Mouse (Mus musculus) mesoderm, embryonic 11.5 days (tissue): Measurements from ENCODE around the gene Dnajb6.
A peak's percentile ranks its signal among the peaks of the same experiment; 100 is the strongest.
"Not testable (repeated sequence)": the region's sequence is repeated elsewhere in the genome, so short reads cannot be mapped to it uniquely, and the experiment has no call there.

Experiments
- DNase-seq: peaks from one replicate; pipeline ENCODE4 v3.0.0-alpha.2; 2012; ENCODE audit warnings: low read depth, low spot score

The Dnajb6 gene

DNA sequence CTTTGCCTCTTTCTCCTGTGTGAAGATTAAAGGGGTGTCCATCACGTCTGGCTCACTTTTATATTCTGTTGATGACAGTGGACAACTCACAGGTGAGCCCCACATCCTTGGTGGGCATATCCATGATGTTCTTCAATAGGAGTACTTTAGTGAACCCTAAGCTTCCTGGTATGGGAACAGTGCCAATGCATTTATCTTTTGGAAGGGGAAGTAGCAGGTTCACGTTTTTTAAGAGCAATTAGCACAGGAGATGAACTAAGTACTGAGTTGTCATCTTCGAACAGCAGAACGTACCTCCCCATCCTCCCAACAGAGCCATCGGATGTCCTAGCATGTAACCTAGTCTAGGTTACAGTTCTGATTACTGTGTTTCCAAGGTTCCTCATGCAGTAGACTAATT, 23.8 kb downstream of the Dnajb6 start:
- no peak for DNase-seq

DNA sequence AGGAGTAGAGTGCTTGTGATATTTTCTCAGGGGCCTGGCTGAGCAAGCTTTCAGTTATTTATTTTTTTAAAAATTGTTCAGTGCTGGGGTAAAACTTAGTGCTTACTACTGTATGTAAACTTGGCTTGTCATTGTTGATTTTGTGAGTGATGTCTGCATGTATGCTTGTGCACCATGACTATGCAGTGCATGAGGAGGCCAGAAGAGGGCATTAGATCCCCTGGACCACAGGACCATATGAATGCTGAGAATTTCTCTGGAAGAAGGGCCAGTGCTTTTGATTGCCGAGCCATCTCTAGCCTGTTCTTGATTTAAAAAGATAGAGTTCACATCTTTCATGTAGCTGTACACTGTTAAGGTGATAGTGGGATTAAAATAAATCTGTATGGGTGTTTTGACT, 35.4 kb downstream of the Dnajb6 start:
- DNase-seq: peak; percentile 15

DNA sequence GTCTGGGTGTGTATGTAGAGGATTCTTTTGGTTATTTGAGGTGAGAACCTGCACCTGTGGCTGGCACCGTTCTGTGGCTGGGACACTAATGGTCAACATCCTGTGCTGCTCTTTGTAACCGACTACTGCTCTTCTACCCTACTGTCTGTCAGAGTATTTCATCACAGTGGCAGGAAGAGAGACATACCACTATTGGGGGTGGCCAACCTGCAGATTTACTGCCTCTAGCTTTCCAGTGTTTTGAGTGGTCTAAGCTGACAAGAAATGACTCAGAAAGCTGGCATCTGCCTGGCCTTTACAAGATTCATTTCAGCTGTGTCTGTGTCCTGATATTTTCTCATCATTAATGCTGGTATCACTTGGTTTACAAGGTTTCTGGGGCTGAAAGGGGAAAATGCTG, 36.5 kb downstream of the Dnajb6 start:
- DNase-seq: no peak

DNA sequence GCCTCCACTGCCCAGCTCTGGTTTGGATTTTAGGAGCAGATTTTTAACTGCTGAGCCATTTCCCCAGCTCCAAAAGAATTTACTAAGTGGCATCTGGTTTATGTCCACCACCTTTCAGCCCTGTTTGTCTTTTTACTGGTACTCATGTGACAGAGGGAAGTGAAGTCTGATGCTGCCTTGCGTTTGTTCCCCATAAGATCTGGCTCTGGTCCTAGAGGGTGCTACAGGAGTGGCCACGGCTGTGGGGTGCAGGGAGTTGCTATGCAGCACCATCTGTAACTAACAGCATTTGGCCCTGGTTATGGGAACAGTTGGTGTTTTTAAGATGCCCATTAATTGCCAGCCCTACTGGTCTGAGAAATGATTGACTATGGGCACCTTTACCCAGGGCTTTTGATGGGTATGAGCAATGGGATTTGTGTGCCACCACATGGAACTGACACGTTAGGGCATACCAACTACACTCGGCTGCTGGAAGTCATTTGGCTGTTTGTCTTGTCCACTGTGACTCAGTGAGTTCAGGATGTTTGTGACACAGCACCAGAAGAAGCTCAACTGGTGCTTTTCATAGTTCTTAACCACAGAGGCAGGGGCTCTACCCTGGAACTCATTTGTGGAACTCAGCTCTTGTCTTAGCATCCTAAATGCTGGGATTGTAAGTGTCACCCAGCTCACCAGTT, 37.3 kb downstream of the Dnajb6 start:
- no peak for DNase-seq

DNA sequence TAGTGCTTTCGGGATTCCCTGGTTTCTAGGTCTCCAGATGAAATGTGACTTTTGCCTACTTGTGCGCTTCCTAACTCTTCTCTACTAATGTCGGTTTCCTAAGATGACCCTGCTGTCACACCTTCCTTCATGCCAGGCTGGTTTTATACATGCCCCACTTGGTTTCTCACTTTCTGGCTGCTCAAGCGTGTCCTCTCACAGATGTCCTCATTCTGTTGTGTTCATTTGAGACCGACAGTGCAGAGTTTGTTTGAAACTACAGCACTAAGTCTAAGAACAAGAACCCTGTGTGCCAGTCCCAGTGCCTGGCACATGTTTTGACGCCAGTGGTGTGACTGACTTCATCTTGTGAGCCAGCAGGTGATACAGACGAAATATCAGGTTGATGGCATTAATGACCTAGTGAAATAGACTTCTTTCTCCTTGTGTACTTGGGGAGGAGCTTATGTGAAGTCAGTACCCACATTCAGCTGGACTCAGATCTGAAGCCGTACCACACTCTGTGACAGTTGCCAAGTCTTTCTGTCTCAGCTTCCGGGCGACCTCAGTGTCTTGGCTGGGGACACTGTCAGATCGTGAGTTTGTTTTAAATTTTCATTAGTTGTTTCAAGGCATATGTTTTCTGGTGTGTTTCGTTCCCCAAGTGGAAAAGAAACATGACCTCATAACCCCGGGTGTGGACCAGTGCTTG, 38.1 kb downstream of the Dnajb6 start:
- no peak for DNase-seq

DNA sequence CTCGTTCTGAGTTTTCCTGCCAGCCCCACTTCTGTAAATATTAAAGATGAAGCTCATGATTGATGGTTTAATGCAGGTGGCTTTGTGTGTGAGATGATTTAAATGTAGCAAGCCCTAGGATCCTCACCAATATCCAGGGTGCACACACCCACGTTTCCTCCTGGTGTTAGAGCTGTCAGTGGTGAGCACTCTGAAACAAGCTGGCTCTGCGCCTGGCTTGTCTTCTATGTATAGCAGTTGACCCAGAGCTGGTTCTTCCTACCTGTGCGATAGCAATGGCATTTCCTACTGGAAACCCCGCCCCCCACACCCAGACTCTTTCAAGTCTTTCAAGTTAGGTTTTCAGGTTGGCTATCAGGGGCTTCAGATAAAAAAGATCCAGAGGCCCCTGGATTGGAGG, 39.9 kb downstream of the Dnajb6 start:
- DNase-seq: no peak

DNA sequence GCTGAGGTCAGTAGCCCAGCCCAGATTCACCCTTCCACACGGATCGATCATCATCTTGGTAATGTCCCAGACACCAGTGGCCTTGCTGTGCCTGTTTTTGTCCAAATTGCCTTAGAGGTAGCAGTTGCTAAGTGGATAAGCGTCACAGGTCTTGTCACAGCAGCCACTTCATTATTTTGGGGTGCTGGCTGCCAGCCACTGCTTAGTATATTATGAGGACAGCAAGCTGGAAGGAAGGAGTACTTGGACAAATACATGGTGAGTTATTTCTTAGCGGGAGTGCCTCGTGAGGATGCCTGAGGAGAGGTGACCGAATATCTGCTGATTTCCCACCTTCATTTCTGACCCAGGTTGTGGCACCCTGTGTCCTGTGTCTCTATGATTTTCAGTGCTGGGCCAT, 42.5 kb downstream of the Dnajb6 start:
- no peak for DNase-seq

DNA sequence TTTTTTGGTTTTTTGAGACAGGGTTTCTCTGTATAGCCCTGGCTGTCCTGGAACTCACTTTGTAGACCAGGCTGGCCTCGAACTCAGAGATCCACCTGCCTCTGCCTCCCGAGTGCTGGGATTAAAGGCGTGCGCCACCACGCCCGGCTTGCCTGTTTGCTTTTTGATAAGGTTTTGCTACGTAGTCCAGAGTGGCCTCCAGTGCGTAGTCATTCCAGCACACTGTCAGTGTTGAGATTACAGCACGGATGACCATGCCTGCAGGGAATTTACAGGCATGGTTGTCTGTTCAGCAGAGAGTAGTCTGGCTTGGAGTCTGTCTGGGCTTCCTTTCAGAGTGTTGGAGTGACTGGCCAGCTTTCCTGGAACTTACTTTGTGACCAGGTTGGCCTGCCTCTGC, 44.2 kb downstream of the Dnajb6 start:
- not testable (repeated sequence) for DNase-seq

DNA sequence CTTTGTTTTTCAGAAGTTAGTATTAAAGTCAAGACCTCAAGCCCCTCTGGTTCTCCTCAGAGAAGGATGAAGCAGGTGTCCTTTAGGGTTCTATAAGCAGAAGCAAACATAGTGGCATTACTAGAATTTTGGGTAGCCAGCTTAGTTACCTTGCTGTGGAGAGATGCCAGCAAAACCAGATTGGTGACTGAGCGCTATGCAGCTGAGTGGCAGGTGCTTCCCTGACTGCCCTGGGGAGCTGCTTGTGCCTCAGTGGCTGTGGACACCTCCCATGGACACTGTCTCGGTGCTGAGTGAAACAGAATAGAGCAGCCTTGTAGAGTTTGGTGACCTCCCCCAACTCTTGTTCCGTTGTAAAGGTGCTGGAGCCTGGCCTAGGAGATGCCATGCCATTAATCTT, 46.8 kb downstream of the Dnajb6 start:
- no peak for DNase-seq

DNA sequence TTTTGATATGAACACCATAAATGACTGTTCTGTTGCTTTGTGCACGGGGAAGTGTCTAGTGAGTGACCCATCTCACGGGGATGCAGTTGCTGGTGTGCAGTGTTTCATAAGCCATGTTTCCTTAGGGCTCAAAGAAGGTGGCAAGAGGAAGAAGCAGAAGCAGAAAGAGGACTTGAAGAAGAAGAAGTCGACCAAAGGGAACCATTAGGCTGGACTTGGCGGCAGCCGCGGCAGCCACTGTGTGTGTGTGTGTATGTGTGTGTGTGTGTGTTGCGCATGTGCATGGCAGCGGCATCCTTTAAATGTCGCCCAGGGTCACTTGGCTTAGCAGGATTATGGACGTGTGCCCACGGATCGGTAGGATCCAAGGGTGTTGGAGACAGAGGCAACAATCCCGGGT, 49.4 kb downstream of the Dnajb6 start:
- DNase-seq: not testable (repeated sequence)

DNA sequence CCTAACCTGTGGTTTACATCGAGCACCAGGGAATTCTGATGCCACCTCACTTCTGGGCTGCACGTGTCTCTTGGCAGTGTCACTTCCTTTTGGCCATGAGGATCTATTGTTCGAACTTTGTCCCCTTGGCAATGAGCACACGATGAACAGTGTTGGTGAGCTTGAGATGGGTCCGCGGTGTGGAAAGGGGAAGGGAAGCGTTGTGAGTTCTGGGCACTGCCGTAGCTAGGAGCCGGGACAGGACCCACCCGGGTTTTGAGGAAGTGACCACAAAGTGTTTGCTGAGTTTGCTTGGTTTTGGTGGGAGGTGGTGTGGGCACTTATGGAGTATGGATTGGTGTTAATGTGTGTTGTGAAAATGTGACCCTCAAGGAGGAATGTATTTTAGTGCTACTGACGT, 50.5 kb downstream of the Dnajb6 start:
- not testable (repeated sequence) for DNase-seq

DNA sequence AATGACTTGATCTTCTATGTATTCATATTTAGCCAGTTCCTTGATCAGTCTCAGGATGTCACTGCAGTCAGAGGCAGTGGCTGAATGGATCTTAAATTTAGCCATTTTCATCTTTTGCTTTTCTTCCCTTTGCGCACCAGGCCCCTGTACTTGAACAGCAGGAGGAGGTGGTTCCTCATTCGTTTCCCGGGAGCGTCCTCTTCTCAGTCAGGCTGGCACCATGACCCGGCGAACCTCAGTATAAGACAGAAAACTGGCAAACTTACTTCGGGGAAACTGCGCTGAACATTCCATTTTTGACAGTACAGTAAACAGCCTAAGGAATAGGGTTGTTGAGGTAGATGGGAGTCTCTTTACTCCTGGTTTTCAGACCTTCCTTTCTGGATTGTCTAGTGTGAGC, 59.4 kb downstream of the Dnajb6 start:
- not testable (repeated sequence) for DNase-seq

DNA sequence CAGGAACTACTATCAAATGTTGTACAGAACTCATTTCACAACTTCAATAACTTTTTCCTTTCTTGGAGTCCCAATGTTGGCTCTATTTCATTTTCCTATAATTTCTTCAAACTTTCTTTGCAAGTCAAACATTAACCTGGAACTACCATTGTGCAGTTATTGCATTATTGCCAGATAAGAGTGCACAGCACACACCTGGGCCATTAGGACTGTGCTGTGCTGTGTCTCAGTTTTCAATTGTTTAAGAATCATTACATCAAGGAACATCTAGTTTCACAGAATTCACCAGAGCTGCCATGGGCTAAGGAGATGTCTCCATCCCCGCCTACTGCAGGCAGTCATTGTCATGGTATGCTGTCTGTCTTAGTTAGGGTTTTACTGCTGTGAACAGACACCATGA, 73.5 kb downstream of the Dnajb6 start:
- no peak for DNase-seq

DNA sequence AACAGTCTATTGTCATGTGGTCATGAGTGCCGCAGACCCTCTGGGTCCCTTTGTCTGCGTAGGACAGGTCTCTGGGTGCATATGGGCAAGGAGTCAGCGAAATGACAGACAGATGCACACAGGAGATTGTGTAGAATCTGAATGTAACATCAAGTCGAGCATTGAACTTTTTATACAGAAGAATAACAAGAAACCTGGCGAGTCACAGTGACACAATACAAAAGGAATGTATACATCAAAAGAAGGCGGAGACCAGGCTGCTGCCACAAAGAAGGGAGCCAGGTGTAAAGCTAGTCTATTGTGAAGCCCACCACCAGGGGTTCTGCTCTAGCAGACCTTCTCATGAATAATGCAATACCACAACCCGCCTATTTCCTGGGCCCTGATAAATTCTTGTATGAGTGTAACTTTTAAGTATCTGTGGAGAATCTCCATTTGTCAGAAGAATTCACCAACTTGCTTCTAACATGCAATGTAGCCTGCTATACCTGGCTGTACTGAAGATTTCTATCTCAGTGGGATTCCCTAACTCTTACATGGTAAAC, 76.0 kb downstream of the Dnajb6 start:
- DNase-seq: not testable (repeated sequence)

DNA sequence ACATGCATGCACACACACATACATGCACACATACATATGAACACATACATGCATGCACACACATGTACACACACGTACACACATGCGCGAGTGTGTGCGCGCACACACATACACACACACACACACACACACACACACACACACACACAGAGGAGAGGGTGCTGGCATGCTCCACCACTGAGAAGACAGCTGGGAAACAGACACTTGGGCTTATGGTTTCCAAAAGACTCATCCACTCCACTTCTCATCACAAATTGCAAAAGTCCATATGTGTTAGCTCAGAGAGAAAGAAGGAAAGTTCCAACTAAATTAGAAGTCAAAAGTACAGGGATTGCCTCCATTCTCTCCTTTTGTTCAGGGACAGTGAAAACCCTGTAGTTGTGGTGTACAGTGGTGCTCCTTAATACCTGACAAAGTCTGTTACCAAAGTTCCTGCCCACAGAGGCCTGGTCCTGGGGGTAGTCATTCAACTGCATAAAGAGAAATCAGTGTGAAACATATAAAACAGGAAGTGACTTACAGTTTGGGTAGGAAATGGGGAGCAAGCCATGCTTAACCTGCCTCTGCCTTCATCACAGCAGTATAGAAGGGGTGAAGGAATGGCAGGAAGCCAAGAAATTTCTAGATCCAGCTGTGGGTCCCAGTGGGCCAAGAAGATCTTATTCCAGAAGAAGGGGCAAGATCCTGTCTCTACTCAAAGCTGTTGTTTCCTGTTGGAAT, 81.2 kb downstream of the Dnajb6 start:
- DNase-seq: no peak

DNA sequence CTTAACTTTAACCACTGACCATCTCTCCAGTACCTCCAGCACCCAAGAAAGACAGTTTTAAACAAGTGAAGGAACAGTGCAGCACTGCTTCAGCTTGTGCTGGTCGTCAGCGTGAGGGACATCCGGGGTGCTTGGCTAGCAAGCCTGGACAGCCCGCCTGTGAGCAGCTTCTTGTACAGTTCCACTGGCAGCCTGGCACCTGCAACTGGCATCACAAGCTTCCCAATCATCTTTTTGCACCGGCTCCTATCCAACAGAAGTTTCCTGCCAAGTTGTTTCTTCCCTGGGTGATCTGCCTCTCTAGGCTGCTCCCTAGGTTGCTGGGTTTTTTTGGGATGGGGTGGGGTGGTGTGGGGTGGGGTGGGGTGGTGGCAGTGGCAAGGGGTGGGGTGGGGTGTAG, 81.9 kb downstream of the Dnajb6 start:
- no peak for DNase-seq

DNA sequence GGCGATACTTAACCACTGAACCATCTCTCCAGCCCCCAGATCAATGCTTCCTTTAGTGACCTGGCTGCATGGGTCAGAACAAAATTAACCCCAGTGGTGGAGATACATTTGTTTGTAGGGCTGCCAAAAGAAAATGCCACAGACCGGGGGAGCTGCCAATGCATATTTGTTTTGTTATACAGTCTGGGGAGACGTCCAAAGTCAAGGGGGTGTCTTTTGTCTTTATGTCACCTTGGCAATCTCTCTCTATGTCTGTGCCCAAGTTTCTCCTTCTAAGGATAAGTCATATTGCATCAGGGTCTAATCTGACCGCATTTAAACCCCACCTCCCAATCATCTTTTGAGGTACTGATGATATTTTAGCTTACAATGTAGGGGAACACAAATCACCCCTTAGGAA, 82.8 kb downstream of the Dnajb6 start:
- DNase-seq: no peak

DNA sequence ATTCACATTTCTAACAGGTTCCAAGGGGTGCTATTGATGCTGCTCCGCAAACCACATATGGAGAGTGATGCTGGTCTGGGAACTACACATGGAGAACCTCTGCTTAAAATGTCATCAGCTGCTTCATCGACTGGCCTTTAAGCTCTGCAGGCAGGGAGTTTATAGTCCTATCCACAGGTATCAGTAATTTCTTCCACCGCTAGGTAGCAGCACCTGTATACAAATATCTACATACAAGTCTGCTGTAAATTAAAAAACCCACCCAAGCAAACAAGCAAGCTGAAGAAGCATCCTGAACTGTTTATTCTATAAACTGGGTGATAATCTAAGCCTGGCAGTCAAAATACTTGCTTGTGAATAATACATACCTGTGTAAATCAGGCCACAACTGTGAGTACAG, 89.3 kb downstream of the Dnajb6 start:
- DNase-seq: peak; percentile 31

DNA sequence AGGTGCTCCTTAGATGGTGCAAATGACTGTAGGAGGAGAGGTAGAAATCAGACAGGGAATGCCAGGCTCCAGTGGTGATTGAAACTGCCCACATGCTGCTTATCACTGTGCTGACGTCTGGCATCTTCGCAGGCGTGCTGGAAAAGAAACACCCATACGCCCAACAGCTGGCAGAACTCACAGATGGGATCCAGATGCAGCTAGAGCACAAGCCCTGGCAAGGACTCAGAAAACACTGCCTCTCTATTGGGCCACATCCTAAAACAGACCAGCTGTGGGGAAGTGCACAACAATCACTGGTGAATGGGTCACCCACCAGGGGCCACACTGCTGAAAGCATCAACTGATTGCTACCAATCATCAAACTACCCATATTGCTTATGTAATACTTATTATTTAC, 91.3 kb downstream of the Dnajb6 start:
- peak; percentile 50 for DNase-seq

DNA sequence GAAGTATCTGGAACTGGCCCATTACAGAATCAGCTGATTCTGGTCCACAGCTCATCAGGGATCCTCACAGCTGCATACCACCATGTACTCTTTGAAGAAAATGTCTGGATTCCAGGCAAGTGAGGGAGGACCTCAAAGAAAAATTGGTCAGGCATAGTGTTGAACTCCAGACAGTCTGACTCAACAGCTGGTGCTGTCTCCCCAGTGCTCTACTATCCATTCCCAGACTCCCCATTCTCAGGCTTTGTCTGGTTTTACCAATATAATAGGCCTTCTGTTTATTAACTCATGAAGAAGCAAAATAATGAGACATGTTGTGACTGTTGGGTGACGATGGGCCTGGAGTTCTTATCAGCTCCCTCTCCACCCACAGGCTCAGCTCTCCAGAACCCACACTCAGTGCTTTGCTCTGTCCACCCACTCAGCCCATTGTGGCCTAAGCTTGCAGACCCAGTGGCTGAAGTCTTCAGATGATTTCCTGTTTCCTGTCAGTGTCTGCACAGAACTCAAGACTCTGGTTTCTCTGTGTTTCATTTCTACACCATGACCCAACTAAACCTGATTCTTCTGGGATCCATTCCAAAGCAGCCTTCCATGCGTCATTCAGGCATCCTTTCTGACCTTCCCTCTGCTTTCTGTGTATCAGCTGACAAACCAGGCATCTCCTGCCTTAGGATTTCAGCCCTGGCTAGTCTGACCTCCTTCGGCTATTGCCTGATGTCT, 107.1 kb downstream of the Dnajb6 start:
- DNase-seq: no peak

DNA sequence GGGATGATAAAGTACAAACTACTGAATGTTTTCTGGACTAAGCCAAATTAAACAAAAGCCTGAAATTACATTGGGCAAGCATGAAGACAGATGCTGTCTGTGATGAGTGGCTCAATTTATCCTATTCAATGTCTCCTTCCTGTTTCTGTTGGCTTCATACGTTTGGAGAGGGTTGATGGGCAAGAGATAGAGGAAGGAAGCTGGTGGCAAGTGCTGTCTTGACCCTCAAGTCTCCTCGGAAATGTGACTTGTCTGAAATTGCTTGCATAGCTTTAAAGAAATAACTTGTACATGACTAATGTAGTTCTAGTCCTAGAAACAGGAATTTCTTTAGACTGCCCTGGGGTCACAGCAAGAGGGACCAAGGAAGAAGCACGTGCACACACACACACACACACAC, 109.5 kb downstream of the Dnajb6 start:
- no peak for DNase-seq

DNA sequence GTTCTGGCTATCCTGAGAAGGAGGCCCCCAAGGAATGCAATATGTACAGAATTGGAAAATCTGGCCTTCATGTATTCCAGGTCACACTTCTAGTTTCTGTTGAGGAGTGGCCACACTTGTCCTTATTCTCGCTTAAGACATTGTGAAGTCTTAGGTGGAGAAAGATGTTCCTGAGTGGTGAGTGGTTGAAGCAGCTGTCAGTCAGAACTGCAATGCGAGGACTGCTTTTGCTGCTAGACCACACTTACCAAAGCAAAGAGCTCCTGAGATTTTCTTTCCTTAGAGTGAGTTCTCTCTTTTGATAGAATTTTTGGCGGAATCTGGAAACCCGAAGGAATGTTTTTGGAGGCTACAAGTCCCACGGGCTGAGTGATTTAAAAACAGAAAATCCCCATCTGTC, 112.0 kb downstream of the Dnajb6 start:
- DNase-seq: no peak
